Mouse (Mus musculus) thymus, postnatal 4 days (tissue): ENCODE data around the gene Alyref.
A peak's percentile ranks its signal among the peaks of the same experiment; 100 is the strongest.
"Not testable (repeated sequence)": the region's sequence is repeated elsewhere in the genome, so short reads cannot be mapped to it uniquely, and the experiment has no call there.

Experiments used
- DNase-seq: peaks from one replicate; pipeline ENCODE4 v3.0.0; 2021

Alyref gene

DNA sequence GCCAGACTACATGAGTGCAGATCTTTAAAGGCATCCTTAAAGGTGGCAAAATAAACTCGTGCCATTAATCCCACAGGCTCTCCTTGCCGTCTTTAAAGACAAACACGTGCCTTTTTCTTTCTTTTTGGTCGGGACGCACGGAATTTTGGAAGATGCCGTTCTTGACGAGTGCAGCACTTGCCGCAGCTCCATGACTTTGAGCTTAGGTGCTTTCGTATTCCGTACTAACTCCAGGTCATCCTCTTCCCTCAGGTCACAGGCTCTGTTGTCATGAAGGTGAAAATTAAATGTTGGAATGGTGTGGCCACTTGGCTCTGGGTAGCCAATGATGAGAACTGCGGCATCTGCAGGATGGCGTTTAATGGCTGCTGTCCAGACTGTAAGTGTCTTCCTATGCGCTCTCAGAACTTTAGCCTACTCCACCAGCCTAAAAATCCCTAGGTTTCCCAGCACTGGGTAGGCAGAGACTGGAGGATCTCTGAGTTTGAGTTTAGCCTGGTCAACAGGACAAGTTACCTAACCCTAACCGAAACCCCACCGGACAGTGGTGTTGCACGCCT is 905 bp upstream of the Alyref start:
- DNase-seq: no peak

DNA sequence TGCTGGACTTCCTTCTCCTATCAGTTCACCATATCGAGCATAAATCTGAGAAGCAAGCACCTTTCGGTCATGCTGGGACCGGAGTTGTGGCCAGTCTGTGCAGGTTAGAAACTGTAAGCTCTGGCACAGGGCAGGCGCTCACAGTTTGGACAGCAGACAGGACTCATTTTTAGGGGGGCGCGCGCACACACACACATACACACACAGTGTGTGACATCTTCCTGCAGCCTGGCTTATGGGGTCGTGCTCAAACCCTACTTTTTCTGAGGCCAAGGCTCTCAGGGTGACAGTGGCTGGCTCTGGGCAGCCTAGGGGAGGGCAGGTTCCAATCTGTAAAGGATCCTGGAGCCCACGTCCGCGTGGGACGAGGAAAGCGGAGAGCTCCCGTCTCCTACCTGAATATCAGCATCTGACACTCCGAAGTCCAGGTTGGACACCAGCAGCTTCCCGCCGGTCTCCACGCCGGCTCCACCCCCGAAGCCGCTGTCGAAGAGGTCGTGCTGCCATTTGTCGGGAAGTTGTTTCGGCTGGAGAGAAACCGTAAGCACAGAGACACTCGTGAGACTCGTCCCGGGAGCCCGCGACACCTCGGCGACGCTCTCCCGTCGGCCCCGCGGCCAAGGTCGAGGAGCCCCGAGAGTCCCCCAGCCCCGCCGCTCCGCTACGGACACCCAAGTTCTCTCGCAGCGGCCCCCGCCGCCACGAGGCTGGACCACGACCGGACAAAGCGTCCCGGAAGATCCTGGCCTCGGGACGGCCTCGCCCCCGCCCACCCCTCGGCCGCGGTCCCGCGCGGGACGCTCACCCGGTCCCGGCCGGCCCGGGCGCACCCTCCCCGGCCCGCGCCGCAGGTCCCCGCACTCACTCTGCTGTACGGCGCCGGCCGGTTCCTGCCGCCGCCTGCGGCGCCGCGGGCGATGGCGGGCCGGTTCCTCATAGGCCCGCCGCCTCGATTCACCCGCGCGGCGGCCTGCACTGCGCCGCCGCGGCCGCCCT is 627 bp downstream of the Alyref start:
- DNase-seq: peak; percentile 55

DNA sequence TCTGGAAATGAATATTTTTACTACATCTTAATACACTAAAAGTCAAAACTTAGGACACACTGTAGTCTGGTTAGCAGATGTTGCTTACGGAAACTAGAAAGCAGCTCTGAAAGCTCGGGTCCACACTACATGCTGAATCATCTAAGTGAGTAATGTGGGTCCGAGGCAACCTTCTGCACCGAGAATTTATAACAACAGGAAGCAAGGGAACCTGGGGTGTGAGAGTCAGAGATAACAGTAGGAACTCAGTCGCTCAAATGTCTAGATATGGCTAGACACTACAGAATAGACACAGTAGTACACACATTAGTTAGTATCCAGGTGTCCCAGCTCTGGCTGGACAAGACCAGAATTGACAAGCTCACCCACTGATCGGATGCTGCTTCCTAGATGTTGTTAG is 9.6 kb downstream of the Alyref start:
- DNase-seq: no peak

DNA sequence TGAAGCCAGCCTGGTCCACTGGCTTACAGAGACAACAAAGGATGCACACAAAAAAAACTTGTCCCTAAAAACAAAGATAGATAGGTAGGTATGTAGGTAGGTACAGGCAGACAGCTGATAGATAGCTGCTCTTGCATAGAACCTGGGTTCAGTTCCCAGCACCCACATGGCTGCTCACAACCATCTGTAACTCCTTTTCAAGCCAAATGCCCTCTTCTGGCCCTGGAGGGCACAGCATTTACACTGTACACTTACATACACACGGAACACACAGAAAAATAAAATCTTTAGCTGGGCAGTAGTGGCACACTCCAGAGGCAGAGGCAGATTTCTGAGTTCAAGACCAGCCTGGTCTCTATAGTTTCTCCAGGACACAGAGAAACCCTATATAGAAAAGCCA is 14.2 kb downstream of the Alyref start:
- DNase-seq: no peak

DNA sequence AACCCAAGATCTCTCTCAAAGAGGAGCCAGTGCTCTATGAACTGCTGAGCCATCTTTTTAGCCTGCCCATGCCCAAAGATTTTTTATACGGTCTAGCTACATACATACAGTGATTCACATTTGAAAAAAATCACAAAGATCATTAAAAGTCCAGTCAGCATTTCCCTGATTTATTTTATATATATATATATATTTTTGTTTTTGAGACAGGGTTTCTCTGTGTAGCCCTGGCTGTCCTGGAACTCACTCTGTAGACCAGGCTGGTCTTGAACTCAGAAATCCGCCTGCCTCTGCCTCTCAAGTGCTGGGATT is 15.2 kb downstream of the Alyref start:
- DNase-seq: not testable (repeated sequence)

DNA sequence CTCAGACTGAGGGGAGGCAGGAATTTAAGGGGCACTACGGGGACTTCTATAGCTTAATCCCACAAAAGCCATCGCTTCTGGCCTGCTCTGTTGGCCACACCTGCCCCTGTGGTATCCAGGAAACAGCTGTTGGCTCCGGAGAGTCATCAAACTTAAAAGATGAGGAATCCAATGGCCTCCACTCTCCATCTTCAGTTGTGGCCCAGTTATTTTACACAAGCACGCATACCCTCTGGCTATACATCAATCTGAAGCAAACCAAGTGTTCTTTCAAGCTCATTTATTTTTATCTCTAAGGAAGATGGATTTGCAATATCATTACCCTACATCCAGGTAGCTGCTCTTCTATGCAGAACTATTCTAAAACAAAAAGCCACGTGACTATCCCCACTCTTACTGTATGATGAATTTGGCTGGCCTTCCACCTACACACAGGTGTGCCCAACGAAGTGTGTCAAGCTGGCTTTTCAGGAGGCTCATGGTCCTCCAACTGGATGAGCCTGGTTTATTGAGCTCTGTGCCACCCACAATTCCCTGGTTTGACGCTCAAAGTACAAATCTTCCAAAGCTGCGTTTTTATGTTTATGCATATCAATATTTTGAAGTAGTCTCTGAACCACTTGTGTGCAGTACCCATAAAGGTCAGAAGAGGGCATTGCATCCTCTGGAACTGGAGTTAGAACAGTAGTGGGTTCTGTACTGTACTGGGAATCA is 15.7 kb downstream of the Alyref start:
- peak; percentile 69 for DNase-seq

DNA sequence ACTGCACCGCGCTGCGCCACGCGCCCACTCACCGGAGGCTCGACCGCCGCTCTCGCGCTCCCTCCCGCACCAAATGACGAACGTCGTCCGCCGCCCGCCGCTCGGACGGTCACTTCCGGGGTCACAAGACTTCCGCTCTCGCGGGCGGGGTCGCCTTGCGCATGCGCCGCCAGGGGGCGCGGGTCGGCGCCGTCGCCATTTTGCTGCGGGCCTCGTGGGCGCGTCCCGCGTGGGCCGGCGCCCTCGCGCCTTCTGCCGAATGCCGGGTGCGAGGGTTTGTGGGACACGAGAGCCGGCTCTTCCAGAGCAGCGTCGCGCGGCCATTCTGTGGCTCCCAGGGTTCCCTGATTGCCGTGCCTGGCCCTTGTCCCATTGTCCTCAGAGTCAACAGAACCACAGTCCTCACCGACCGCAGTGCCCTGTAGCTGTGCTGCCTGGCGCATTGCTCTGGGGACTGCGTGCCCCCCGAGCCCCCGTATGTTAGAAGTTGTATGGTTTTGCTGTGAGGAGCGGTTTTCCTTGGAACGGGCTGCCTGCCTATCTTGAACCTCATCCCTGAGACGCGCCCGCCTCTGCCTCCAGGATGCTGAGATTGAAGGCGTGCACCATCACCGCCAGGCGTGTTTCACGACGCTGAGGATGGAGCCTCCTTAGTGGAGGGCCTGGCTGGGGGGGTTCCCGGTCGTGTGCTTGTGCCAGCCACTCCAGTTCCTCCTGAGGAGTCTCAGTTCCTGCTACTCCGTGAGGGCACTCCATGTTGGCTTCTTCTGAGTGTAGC is 16.5 kb downstream of the Alyref start, which contains the start of gene Arhgdia:
TSS of gene Arhgdia (minus strand) at position 135 of the 778 bp plus-strand sequence.
- peak; percentile 93 for DNase-seq

DNA sequence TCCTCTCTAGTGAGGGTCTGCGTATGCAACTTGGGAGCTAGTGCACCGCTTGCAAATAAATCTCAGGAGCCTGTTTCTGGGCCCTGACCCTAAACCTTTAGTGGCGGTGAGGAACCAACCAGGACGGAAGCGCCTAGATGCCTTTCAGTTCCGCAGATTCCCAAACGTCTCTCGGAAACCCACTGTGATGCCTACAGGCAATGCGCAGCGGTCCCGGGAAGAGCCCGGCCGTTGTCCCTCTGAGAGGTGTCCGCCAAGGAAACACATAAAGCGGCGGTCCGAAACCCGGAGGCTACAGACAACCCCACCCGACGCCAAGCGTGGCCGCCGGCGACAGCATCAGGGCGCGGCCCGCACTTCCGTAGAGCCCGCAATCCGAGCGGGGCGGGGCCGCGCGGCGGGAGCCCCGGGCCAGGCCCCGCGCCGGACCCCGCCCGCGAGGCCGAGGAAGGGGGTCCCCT is 17.3 kb downstream of the Alyref start:
- DNase-seq: peak; percentile 70

DNA sequence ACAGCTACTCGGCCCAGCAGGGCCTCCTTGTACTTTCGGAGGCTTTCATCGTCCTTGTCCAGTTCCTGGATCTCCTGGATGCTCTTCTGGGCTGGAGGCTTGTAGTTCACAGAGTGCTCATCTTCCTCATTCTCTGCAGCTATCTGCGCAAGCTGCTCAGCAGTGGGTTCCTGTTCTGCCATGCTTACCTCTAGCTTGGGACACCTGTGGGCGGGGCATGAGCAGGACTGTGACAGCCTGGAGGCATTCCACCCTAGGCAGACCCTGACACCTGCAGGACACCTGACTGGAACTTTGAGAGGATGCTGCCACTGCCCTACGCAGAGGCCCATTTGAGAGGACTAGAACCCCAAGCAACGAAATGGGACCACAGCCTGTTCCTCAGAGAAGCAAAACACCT is 18.0 kb downstream of the Alyref start:
- peak; percentile 54 for DNase-seq

DNA sequence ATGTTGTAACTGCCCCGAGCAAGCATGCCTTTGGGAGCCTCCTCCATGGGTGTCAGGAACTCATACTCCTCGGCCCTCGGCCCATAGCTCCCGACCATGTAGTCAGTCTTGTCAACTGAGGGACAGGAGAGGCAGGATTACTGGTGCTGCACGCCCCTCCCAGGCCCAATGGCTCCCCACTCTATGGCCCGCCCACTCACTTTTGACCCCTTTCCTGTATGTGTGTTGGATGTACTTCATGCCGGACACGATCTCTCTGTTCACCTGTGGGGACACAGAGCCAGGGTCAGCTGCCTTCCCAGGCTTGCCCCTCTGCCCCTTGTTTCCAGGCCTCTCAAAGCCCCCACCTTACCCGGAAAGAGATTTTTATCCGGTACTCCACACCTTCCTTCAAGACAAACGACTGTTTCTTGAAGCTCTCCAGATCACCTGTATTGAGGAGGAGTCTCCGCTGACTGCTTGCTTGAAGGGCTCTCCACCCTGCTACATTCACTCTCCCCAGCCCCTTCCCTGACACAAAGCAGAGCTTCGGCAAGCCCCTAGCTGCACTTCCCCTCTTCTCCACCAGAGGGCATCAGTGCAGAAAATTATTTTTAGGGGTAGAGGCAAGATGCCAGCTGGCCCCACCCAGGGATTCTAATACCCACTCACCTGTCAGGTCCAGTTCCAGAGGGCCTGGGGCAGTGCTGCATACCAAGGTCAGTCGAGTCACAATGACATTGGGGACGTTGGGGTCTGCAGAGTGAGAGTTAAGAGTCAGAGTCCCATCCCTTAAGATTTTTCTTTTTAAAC is 18.7 kb downstream of the Alyref start:
- peak; percentile 92 for DNase-seq

DNA sequence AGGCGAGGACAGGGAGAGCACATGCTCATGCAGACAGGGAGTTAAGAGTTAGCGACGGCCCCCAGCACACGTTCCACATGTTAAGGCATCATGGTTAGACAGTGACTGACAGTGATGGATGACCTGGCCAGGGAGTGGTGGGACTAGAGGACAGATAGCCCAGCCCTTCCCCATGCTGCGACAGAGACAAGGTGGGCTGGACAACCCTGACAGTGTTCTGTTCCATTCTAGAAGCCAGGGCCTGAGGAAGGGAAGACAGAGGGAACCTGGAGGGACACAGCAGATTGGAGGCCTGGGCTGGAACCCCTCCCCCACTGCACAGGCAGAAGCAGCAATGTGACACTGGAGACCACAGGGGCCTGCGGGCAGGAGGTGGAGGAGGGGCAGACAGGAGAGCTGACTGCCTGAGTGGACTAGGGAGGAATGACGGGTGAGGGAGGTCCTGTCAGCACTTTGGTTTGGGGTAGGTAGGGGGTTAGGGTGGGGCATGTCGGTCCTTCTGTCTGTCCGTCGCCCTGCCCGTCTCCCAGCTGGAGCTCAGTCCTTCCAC is 19.4 kb downstream of the Alyref start:
- no peak for DNase-seq

DNA sequence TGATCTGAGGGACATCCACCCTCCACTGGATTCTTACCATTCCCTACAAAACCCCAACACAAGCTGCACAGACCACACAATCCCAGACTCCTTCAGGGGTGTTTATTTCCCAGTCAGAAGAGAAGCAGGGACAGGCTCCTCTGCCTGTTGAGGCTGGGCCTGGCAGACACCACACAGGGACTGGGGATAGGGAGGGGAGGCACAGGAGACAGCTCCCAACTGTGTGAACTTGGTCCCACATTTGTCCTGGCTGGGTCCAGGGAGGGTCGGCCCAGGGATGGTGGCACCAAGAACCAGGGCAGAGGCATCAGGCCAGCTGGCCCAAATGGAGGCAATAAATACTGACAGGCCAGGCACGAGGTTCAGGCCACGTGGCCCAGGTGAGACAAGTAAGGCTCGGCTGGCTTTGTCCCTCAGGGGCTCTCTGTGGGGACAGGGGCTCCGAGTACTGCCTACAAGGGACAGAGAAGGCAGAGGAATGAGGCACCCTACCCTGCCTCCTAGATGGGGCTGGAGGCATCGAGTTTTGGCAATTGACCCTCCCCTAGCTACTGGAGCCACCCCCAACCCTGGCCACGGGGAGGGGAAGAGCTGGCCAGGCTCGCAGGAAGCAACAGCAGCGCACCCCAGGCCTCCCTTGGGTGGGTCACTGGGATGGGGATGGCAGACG is 20.0 kb downstream of the Alyref start:
- DNase-seq: no peak

DNA sequence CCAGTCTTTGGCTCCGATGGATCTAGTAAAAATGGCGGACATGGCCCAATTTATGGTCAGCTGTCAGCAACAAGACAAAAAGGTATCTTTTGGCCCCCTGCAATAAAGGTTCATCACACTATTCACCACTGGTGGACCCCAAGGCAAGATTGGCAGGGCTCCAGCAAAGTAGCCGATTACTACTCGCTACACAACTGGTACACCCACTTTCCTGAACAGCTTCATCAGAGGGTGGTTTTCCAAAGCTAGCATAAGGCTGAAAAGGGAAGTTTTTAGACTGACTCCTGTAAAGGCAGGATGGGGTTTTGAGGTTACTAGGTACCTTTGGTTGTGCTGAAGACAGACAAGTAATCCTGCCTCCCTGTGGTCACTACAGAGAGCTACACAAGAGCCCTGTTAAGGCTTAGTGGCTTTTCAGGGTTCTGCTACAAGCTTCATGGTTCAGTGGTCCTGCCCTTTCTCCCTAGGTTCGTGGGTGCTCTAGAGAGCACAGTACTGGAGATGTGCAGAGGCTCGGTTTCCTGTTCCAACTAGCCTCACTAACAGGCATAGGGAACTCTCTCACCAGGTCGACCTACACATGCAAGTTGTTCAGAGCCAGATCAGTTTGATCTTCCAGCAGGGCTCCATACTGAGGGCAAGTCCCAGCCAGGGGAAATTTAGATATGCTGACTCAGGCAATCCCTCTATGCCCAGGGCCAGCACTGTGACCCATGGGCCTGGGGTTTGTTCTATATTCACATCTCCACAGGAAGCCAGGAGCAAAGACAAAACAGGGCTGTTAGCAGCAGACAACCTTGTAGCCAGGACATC is 20.7 kb downstream of the Alyref start:
- DNase-seq: peak; percentile 32

DNA sequence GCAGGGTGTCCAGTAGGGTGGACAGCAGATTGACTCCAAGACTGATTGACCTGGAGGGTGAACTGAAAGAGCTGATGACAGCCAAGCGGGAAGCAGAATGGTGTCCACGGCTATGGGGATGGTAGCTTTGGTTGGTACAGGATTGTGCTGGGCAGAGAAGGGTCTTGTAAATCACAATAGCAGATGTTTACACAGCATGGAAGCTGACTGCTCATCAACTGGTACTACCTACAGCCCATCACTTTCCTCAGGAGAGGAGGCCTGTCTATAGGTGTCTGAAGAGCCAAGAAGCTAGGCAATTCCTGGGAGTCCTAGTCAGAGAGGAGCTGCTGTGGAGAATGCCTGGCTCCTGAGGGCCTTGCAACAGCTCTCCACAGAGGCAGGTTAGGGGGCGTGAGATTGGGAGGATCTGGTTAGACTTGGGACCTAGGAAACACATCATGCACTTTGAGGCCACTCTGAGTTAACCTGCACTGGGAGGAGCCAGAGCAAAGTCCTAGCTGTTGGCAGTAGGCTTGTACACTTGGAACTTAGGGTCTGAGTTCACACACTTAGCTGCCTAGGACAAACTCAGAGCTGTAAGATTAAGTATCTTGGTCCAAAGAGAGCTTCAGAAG is 21.7 kb downstream of the Alyref start:
- DNase-seq: no peak

DNA sequence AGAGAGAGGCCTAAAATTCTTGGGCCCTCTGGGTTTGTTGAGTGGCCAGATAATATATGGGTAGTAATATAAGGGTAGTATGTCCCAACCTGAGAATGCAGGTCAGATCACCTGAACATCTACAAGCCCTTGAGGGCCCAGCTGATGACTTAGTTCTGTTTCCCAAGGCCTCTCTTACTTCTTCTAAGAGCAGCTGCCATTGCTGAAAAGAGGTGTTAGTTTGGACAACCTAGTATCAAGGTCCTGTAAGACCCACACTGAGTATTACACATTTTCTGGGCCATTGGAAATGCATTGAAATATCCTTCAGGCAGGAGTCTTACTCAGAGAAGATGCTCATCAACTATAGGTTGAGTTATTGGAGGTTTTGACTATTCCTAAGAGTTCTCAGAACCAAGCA is 22.2 kb downstream of the Alyref start:
- DNase-seq: no peak

DNA sequence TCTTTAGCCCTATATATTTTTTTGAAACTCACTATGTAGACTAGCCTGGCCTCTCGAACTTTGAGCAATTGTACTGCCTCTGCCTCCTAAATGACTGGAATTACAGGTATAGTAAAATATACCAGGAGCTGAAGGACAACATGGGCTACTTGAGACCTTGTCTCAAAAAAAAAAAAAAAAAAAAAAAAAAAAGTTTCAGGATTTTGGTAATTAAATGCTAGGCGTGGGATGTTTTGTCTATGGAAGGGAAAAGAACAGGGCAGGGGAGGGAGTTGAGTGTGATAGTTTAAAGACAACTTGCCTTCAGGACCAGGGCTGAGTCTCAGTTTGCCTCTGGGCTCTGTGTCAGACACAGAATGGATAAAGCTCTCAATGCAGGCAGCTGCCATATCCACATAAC is 23.1 kb downstream of the Alyref start:
- no peak for DNase-seq

DNA sequence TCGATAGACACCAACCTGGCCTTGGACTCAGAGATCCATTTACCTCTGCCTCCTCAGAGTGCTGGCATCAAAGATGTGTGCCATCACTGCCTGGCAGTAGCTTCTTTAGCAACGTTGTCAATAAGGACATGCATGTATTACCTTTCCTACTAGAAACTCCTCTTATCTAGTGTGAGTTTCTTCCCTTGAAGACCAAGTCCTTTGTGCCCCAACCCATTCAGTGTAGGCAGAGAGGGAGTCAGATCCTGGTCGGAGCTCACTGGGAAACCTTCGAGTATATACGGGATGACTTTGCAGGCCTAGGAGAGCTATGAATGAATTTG is 23.9 kb downstream of the Alyref start:
- no peak for DNase-seq

DNA sequence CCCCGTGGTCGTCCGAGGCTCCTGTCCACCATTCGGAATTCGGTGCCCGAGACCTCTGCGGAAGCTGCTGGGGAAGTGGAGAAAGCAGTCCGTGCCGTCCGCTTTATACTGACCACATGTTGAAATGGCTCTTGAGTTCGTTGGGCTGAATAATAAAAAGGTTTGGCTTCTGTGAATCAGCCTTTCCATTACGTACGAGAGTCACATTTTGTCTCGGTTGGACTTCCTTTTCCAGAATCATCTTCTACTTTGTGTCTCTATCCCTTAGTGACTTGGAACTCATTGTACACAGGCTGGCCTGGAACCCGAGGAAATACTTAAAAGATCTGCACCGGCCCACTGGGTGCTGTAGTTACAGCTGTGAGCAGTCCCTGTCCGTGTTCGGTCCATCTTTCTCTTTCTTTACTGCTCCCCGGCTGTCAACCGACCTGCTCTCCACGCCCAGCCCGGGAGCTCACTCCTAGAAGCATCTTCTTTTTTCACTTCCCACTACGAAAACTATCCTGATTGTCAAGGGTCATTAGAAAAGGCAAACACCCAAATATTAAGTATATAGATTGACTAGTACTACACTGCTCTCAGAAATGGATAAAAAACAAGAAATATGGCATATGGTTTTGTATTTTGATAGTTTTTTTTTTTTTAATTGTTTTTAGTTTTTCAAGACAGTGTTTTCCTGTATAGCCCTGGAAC is 24.4 kb downstream of the Alyref start:
- DNase-seq: peak; percentile 28
